Mouse (Mus musculus) cortical plate, adult 2 months (tissue): ENCODE measurements around the gene Slain1.
"Not testable (repeated sequence)": the region's sequence is repeated elsewhere in the genome, so short reads cannot be mapped to it uniquely, and the experiment has no call there.

Source experiments
- CTCF ChIP-seq: fragments of 200-500 bp; IDR thresholded peaks from 2 replicates; pipeline ENCODE4 v1.5.1; 2011; ENCODE audit warnings: mild to moderate bottlenecking, control low read depth, low read length; ENCODE audit not compliant: insufficient read depth; ENCODE audit errors: extremely low read depth
- POLR2A ChIP-seq: fragments of 200-500 bp; IDR thresholded peaks from 2 replicates; pipeline ENCODE4 v1.6.1; 2011; ENCODE audit warnings: mild to moderate bottlenecking, low read length, control low read depth; ENCODE audit not compliant: insufficient read depth; ENCODE audit errors: extremely low read depth

DNA sequence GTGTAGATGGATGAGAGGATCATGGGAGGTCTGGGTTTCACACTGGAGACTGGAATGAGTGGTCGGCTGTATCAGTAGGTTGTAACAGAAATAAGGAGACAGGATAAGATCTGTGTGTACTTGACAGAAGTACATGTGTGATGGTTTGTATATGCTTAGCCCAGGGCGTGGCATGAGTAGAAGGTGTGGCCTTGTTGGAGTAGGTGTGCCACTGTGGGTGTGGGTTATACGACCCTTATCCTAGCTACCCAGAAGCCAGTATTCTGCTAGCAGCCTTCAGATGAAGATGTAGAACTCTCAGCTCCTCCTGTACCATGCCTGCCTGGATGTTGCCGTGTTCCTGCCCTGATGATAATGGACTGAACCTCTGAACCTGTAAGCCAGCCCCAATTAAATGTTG lies 100.6 kb downstream of the Slain1 start:
- not testable (repeated sequence) for TF ChIP-seq POLR2A, CTCF
